Mouse (Mus musculus) hindbrain, postnatal 0 days (tissue): Measurements from ENCODE around the gene Lrp8. TPM values are rescaled to one million over a fixed set of nuclear protein-coding genes. Genes with fewer than 3 reads are reported as not detected.

Experiments used
- ATAC-seq: fragments of 200-750 bp; cut with Nextera tagmentation; 2 replicates; pipeline ENCODE4 v1.8.0; 2017; ENCODE audit warnings: mild to moderate bottlenecking, moderate TSS enrichment, moderate library complexity
- DNase-seq: peaks from one replicate; pipeline ENCODE4 v3.0.0-alpha.2; 2015; ENCODE audit warnings: low spot score
- H3K27ac ChIP-seq: fragments of 300-500 bp; sonication (generic); 2 replicates; pipeline ENCODE4 v1.5.1; 2014; ENCODE audit warnings: mild to moderate bottlenecking
- H3K27me3 ChIP-seq: fragments of 300-500 bp; sonication (generic); 2 replicates; pipeline ENCODE4 v1.6.1; 2014; ENCODE audit warnings: low read length, mixed read lengths; ENCODE audit not compliant: insufficient read depth
- H3K36me3 ChIP-seq: fragments of 300-500 bp; sonication (generic); 2 replicates; pipeline ENCODE4 v1.6.1; 2014; ENCODE audit warnings: low read length, mixed read lengths; ENCODE audit not compliant: insufficient read depth
- H3K4me1 ChIP-seq: fragments of 300-500 bp; sonication (generic); 2 replicates; pipeline ENCODE4 v1.6.1; 2014; ENCODE audit warnings: antibody characterized with exemption, low read length, mixed read lengths; ENCODE audit not compliant: insufficient read depth
- H3K4me2 ChIP-seq: fragments of 300-500 bp; sonication (generic); 2 replicates; pipeline ENCODE4 v1.6.1; 2014; ENCODE audit warnings: low read depth, mild to moderate bottlenecking, low read length, moderate library complexity, mixed read lengths
- H3K4me3 ChIP-seq: fragments of 300-500 bp; sonication (generic); 2 replicates; pipeline ENCODE4 v1.5.1; 2014; ENCODE audit warnings: low read length
- H3K9ac ChIP-seq: fragments of 300-500 bp; sonication (generic); replicated peaks from 2 replicates; pipeline ENCODE4 v1.6.1; 2014; ENCODE audit warnings: mild to moderate bottlenecking, low read length, moderate library complexity, mixed read lengths
- H3K9me3 ChIP-seq: fragments of 300-500 bp; sonication (generic); 2 replicates; pipeline ENCODE4 v1.6.1; 2016; ENCODE audit warnings: low read length, mixed read lengths
- CTCF ChIP-seq: IDR thresholded peaks from 2 replicates; pipeline ENCODE4 v1.5.1; 2016; ENCODE audit warnings: antibody characterized with exemption, control low read depth, low read depth
- WGBS: fragments of 180-500 bp; shearing (Covaris S2); extraction: QIAGEN DNeasy Blood & Tissue Kit; methylation state at CpG from one replicate; pipeline ENCODE4 v1.1.7; 2014; 5-methylcytosine and 5-hydroxymethylcytosine counted together
- polyA plus RNA-seq: library from polyadenylated mRNA; unstranded; fragments of >200 nt; fragmentation: Nextera tagmentation; extraction: Ambion mirVana; gene quantifications from 2 replicates; pipeline ENCODE4 v1.2.1, GENCODE M21; 2015
- total RNA-seq: library from RNA; depleted of rRNA; stranded (reverse); fragments of >200 nt; gene quantifications from 2 replicates; pipeline ENCODE4 v1.2.3, GENCODE M21; 2014

The Lrp8 gene
- total and polyA plus RNA-seq, 2 experiments from 2014 or later: 33.9 to 62.2 TPM

GRCm38 (mm10) chr4:107853333-107853732, 51.3 kb downstream of the Lrp8 start:
- WGBS: 87% methylated on average over 8 of the region's 8 CpGs
- peaks cover 48% of the 10 kb centered on the region for H3K36me3 ChIP-seq

GRCm38 (mm10) chr4:107853836-107854235, 51.8 kb downstream of the Lrp8 start:
- H3K36me3 ChIP-seq: peaks cover 53% of the 10 kb centered on the region
- no peak overlapping the region for H3K27ac ChIP-seq
- no peak for ATAC-seq
- H3K27me3 ChIP-seq: no peaks in the 10 kb centered on the region
- no peaks in the 10 kb centered on the region for H3K4me1 ChIP-seq
- TF ChIP-seq CTCF: no peak
- no peaks in the 10 kb centered on the region for H3K9me3 ChIP-seq
- H3K4me3 ChIP-seq: no peak overlapping the region
- H3K9ac ChIP-seq: no peak overlapping the region
- 94% methylated on average over 7 of the region's 7 CpGs for WGBS
- DNase-seq: no peak
- no peak overlapping the region for H3K4me2 ChIP-seq

More at GRCm38 (mm10) chr4:107853333-107853732, 51.3 kb downstream of the Lrp8 start:
- no peak for ATAC-seq
- no peak overlapping the region for H3K4me2 ChIP-seq
- H3K27me3 ChIP-seq: no peaks in the 10 kb centered on the region
- no peak for DNase-seq
- H3K27ac ChIP-seq: no peak overlapping the region
- no peak overlapping the region for H3K9ac ChIP-seq
- no peaks in the 10 kb centered on the region for H3K4me1 ChIP-seq
- no peak overlapping the region for H3K4me3 ChIP-seq
- H3K9me3 ChIP-seq: no peaks in the 10 kb centered on the region
- no peak for TF ChIP-seq CTCF

GRCm38 (mm10) chr4:107856958-107857686, 55.1 kb downstream of the Lrp8 start:
- Histone ChIP-seq H3K27me3 (no peaks in the 10 kb centered on the region), H3K36me3 (peaks cover 75% of the 10 kb centered on the region), H3K4me1 (no peaks in the 10 kb centered on the region), H3K9ac (no peak overlapping the region), H3K4me3 (no peak overlapping the region), H3K9me3 (no peaks in the 10 kb centered on the region), H3K4me2 (no peak overlapping the region), H3K27ac (peak overlapping the region; percentile 55)
- DNase-seq (peak; percentile 77), ATAC-seq (peak; percentile 77)
- WGBS: 45% methylated on average over 11 of the region's 11 CpGs
- TF ChIP-seq CTCF: peak; percentile 59

- Histone ChIP-seq H3K36me3 (peaks cover 71% of the 10 kb centered on the region), H3K27me3 (no peaks in the 10 kb centered on the region), H3K4me1 (no peaks in the 10 kb centered on the region), H3K9ac (no peak overlapping the region), H3K27ac (no peak overlapping the region), H3K9me3 (no peaks in the 10 kb centered on the region), H3K4me2 (no peak overlapping the region), H3K4me3 (no peak overlapping the region)
- no peak for DNase-seq
- ATAC-seq: no peak
- TF ChIP-seq CTCF: no peak
- 81% methylated on average over 7 of the region's 7 CpGs for WGBS
These were observed 56.9 kb downstream of the Lrp8 start for GRCm38 (mm10) chr4:107858995-107859394.

GRCm38 (mm10) chr4:107864866-107865265, 62.8 kb downstream of the Lrp8 start:
- DNase-seq (no peak), ATAC-seq (no peak)
- Histone ChIP-seq H3K4me3 (no peak overlapping the region), H3K27ac (no peak overlapping the region), H3K36me3 (peaks cover 60% of the 10 kb centered on the region), H3K27me3 (no peaks in the 10 kb centered on the region), H3K4me1 (no peaks in the 10 kb centered on the region), H3K9ac (no peak overlapping the region), H3K4me2 (no peak overlapping the region), H3K9me3 (no peaks in the 10 kb centered on the region)
- 86% methylated on average over 4 of the region's 4 CpGs for WGBS
- TF ChIP-seq CTCF: no peak

GRCm38 (mm10) chr4:107879254-107880050, 77.4 kb downstream of the Lrp8 start, which contains the start of gene Magoh:
Magoh (plus strand) TSS chr4:107879755.
- no peak for TF ChIP-seq CTCF
- WGBS: 3% methylated on average over 48 of the region's 48 CpGs
- H3K9me3 ChIP-seq: no peaks in the 10 kb centered on the region
- H3K4me1 ChIP-seq: 0 out of 2 replicates have a peak, but pooled peaks cover 5% of the 10 kb centered on the region
- DNase-seq (peak; percentile 99), ATAC-seq (peak; percentile 97)
- peaks cover 17% of the 10 kb centered on the region for H3K36me3 ChIP-seq
- peak within 1 kb of the TSS; percentile 87 for H3K4me2 ChIP-seq
- peak within 1 kb of the TSS; percentile 54 for H3K4me3 ChIP-seq
- peak within 1 kb of the TSS; percentile 63 for H3K9ac ChIP-seq
- H3K27me3 ChIP-seq: no peaks in the 10 kb centered on the region
- peak within 1 kb of the TSS; percentile 57 for H3K27ac ChIP-seq
